Mouse (Mus musculus): ENCODE data around the gene Gm20388.

- no peak for TF ChIP-seq CTCF (IDR thresholded peaks at IDR 0.05; ENCODE audit: low read depth)
- TF ChIP-seq EP300 (optimal IDR thresholded peaks at IDR 0.05): no peak
Measured at GRCm38 (mm10) chr8:120411059-120411458, 500.4 kb downstream of the Gm20388 start.
